Mouse (Mus musculus): Measurements from ENCODE around the gene Zfp791. TPM values are rescaled to one million over a fixed set of nuclear protein-coding genes. Genes with fewer than 3 reads are reported as not detected.
A peak's percentile ranks its signal among the peaks of the same experiment; 100 is the strongest.
"Not testable (repeated sequence)": the region's sequence is repeated elsewhere in the genome, so short reads cannot be mapped to it uniquely, and the experiment has no call there.

The Zfp791 gene
- polyA plus RNA-seq, 1 experiment from 2014 or later: 3.1 TPM

GRCm38 (mm10) chr8:85100076-85100665 lies 22.7 kb downstream of the Zfp791 start:
- WGBS: 86% methylated on average over 4 of the region's 4 CpGs

GRCm38 (mm10) chr8:85096850-85097249 lies 26.0 kb downstream of the Zfp791 start:
- peaks cover 58% of the 10 kb centered on the region for H3K36me3 ChIP-seq
- no peak overlapping the region for H3K9ac ChIP-seq
- H3K27ac ChIP-seq: no peak overlapping the region
- no peak for ATAC-seq (ENCODE audit: low FRiP score)
- H3K4me3 ChIP-seq: no peak overlapping the region
- H3K4me2 ChIP-seq: no peak overlapping the region
- no peaks in the 10 kb centered on the region for H3K27me3 ChIP-seq
- no peaks in the 10 kb centered on the region for H3K9me3 ChIP-seq
- no peaks in the 10 kb centered on the region for H3K4me1 ChIP-seq (replicated peaks)
- 93% methylated on average over 4 of the region's 4 CpGs for WGBS

More at GRCm38 (mm10) chr8:85100076-85100665, 22.7 kb downstream of the Zfp791 start:
- no peaks in the 10 kb centered on the region for H3K9me3 ChIP-seq
- no peak for ATAC-seq (ENCODE audit: low FRiP score)
- peaks cover 39% of the 10 kb centered on the region for H3K36me3 ChIP-seq
- no peak overlapping the region for H3K4me2 ChIP-seq
- H3K9ac ChIP-seq: no peak overlapping the region
- no peaks in the 10 kb centered on the region for H3K4me1 ChIP-seq (replicated peaks)
- no peak overlapping the region for H3K27ac ChIP-seq
- H3K4me3 ChIP-seq: no peak overlapping the region
- no peaks in the 10 kb centered on the region for H3K27me3 ChIP-seq

GRCm38 (mm10) chr8:85096196-85096595 lies 26.7 kb downstream of the Zfp791 start:
- Histone ChIP-seq H3K9me3 (no peaks in the 10 kb centered on the region), H3K9ac (no peak overlapping the region), H3K4me1 (replicated peaks) (no peaks in the 10 kb centered on the region), H3K27me3 (no peaks in the 10 kb centered on the region), H3K27ac (no peak overlapping the region), H3K4me2 (no peak overlapping the region), H3K36me3 (peaks cover 65% of the 10 kb centered on the region), H3K4me3 (no peak overlapping the region)
- WGBS: 95% methylated on average over 16 of the region's 16 CpGs
- no peak for ATAC-seq (ENCODE audit: low FRiP score)

GRCm38 (mm10) chr8:85095566-85095965 lies 27.3 kb downstream of the Zfp791 start:
- 93% methylated on average over 7 of the region's 7 CpGs for whole genome bisulfite sequencing
- Histone ChIP-seq H3K9me3 (no peaks in the 10 kb centered on the region), H3K4me3 (no peak overlapping the region), H3K36me3 (peaks cover 69% of the 10 kb centered on the region), H3K27me3 (no peaks in the 10 kb centered on the region), H3K27ac (no peak overlapping the region), H3K4me2 (no peak overlapping the region), H3K9ac (no peak overlapping the region), H3K4me1 (replicated peaks) (no peaks in the 10 kb centered on the region)
- ATAC-seq (ENCODE audit: low FRiP score): no peak

GRCm38 (mm10) chr8:85095051-85095450 lies 27.8 kb downstream of the Zfp791 start:
- peaks cover 69% of the 10 kb centered on the region for H3K36me3 ChIP-seq

GRCm38 (mm10) chr8:85091526-85092090 lies 31.3 kb downstream of the Zfp791 start:
- Histone ChIP-seq H3K27me3 (no peaks in the 10 kb centered on the region), H3K4me1 (replicated peaks) (no peaks in the 10 kb centered on the region), H3K27ac (no peak overlapping the region), H3K36me3 (peaks cover 73% of the 10 kb centered on the region), H3K4me3 (no peak overlapping the region), H3K9me3 (no peaks in the 10 kb centered on the region), H3K9ac (no peak overlapping the region), H3K4me2 (no peak overlapping the region)
- no peak for ATAC-seq (ENCODE audit: low FRiP score)
- WGBS: 37% methylated on average over 21 of the region's 21 CpGs

More at GRCm38 (mm10) chr8:85095051-85095450, 27.8 kb downstream of the Zfp791 start:
- Histone ChIP-seq H3K4me2 (no peak overlapping the region), H3K4me1 (replicated peaks) (no peaks in the 10 kb centered on the region), H3K27ac (no peak overlapping the region), H3K9me3 (no peaks in the 10 kb centered on the region), H3K27me3 (no peaks in the 10 kb centered on the region), H3K4me3 (no peak overlapping the region), H3K9ac (no peak overlapping the region)
- WGBS: 94% methylated on average over 13 of the region's 13 CpGs
- ATAC-seq (ENCODE audit: low FRiP score): no peak

- 93% methylated on average over 11 of the region's 11 CpGs for WGBS
- ATAC-seq (ENCODE audit: low FRiP score): no peak
- Histone ChIP-seq H3K4me2 (no peak overlapping the region), H3K36me3 (peaks cover 68% of the 10 kb centered on the region), H3K9ac (no peak overlapping the region), H3K9me3 (no peaks in the 10 kb centered on the region), H3K4me3 (no peak overlapping the region), H3K27ac (no peak overlapping the region), H3K27me3 (no peaks in the 10 kb centered on the region), H3K4me1 (replicated peaks) (no peaks in the 10 kb centered on the region)
Measured at GRCm38 (mm10) chr8:85090856-85091255, 32.0 kb downstream of the Zfp791 start.

- Histone ChIP-seq H3K9ac (no peak overlapping the region), H3K27me3 (no peaks in the 10 kb centered on the region), H3K4me2 (no peak overlapping the region), H3K36me3 (peaks cover 60% of the 10 kb centered on the region), H3K4me1 (replicated peaks) (peaks cover 5% of the 10 kb centered on the region), H3K27ac (no peak overlapping the region), H3K4me3 (no peak overlapping the region), H3K9me3 (no peaks in the 10 kb centered on the region)
- ATAC-seq (ENCODE audit: low FRiP score): no peak
- 89% methylated on average over 2 of the region's 2 CpGs for WGBS
Measured at GRCm38 (mm10) chr8:85088771-85089170, 34.1 kb downstream of the Zfp791 start.

- Histone ChIP-seq H3K36me3 (peaks cover 42% of the 10 kb centered on the region), H3K27ac (no peak overlapping the region), H3K9me3 (no peaks in the 10 kb centered on the region), H3K4me1 (replicated peaks) (peaks cover 26% of the 10 kb centered on the region), H3K27me3 (no peaks in the 10 kb centered on the region), H3K4me2 (no peak overlapping the region), H3K9ac (no peak overlapping the region), H3K4me3 (no peak overlapping the region)
- WGBS: 75% methylated on average over 3 of the region's 3 CpGs
- ATAC-seq (ENCODE audit: low FRiP score): no peak
Measured at GRCm38 (mm10) chr8:85086238-85086637, 36.7 kb downstream of the Zfp791 start.

- Histone ChIP-seq H3K36me3 (peaks cover 37% of the 10 kb centered on the region), H3K27me3 (no peaks in the 10 kb centered on the region), H3K4me2 (no peak overlapping the region; the same call in 1 of the 2 replicates), H3K27ac (no peak overlapping the region), H3K4me3 (no peak overlapping the region), H3K9me3 (no peaks in the 10 kb centered on the region), H3K4me1 (replicated peaks) (peaks cover 34% of the 10 kb centered on the region), H3K9ac (no peak overlapping the region)
- WGBS: 93% methylated on average over 8 of the region's 8 CpGs
- ATAC-seq (ENCODE audit: low FRiP score): no peak
Measured at GRCm38 (mm10) chr8:85084633-85085032, 38.3 kb downstream of the Zfp791 start.

GRCm38 (mm10) chr8:85083108-85083813 lies 39.6 kb downstream of the Zfp791 start, which contains the start of gene Man2b1:
Gene Man2b1, plus strand, starts transcription at chr8:85083270.
- 1% methylated on average over 30 of the region's 30 CpGs for WGBS
- peaks cover 30% of the 10 kb centered on the region for H3K36me3 ChIP-seq
- ATAC-seq (ENCODE audit: low FRiP score): peak; percentile 76
- H3K9me3 ChIP-seq: no peaks in the 10 kb centered on the region
- peaks cover 38% of the 10 kb centered on the region for H3K4me1 ChIP-seq (replicated peaks)
- peak within 1 kb of the TSS; percentile 92 for H3K4me2 ChIP-seq
- no peaks in the 10 kb centered on the region for H3K27me3 ChIP-seq
- no peak within 1 kb of the TSS for H3K27ac ChIP-seq
- peak within 1 kb of the TSS; percentile 63 for H3K4me3 ChIP-seq
- H3K9ac ChIP-seq: peak within 1 kb of the TSS; percentile 78

- not testable (repeated sequence) for H3K4me2 ChIP-seq; H3K27ac ChIP-seq; ATAC-seq (ENCODE audit: low FRiP score); H3K9ac ChIP-seq; H3K27me3 ChIP-seq; H3K9me3 ChIP-seq; H3K4me3 ChIP-seq
- WGBS: 99% methylated on average over 4 of the region's 4 CpGs
- H3K4me1 ChIP-seq (replicated peaks): peaks cover 38% of the 10 kb centered on the region
- peaks cover 24% of the 10 kb centered on the region for H3K36me3 ChIP-seq
Measured at GRCm38 (mm10) chr8:85082169-85082568, 40.7 kb downstream of the Zfp791 start.

Data from hindbrain, embryonic 13.5 days (tissue).